Mouse (Mus musculus) fat pad, adult 2 months (tissue): ENCODE measurements around the gene Elf2.

Source experiments
- DNase-seq: peaks from one replicate; pipeline ENCODE4 v3.0.0-alpha.2; 2011; ENCODE audit warnings: low read depth, low spot score; ENCODE audit errors: extremely low read depth

The Elf2 gene

DNA sequence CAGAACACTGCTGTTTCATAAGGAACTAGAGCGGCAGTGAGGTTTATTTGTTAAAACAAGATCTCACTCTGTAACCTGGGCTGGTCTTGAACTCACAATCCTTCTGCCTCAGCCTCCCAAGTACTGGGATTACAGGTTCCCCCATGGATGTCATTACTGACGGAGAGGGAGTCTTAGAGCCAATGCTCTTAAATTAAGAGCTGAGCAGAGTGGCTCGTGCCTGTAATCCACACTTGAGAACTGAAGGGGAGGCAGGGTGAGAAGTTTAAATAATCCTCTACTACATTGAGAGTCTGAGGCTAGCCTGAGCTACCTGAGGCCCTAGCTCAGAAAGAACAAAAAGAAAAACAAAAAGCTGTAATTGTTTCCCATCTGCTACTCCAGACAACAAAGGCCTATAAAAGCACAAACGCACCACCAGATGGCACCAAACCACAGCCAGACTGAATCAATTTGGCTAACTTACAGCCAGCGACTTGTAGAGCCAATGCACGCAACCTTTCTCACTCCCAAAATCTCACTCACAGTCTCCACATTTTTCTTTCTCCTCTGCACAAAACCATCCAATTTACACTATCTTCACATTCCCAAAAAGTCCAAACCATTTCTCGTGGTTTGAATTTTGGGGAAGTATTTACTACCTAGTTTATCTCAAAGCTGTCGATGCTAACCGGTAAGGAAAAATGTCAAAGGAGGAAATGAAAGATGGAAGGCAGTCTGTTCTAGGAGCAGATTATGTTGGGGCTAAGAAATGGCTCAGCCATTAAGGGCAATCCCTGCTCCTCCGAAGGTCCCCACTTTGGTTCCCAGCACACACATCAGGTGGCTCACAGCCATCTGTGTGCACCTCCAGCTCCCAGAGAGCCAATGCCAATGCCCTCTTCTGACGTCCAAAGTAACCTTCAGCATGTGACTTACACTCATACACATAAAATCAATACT lies 51.3 kb downstream of the Elf2 start:
- DNase-seq, result no peak

DNA sequence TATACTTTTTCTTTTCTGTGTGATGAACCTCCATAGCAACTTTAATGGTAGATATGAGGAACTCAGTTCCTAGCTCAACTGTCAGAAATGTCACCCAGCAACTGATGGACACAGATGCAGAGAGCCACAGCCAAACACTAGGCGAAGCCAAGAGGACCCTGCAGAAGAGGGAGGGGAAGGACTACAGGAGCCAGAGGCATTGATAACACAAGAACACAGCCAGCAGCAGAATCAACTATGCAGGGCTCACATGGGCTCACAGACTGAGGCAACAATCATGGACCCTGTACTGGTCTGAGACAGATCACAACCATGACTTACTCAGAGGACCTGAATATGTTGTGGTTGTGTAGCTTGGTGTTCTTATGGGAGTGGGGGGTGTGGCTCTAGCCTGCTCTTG lies 56.1 kb downstream of the Elf2 start:
- no peak for DNase-seq

DNA sequence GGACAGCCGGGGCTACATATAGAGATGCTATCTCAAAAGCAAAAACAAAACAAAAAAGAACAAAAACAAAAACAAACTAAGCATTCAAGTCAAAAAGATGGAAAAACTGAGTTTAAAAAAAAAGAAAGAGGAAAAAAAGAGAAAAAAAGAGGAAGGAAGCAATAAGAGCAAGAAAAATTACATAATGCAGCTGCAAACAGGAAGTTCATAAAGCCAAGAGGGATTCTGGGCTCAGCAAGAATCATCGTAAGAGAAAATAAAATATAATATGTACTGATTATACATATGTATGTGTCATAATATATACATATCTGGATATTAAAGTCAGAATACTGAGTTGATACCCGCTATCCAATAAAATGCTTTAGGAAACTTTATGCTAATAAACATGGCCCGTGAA lies 58.7 kb downstream of the Elf2 start:
- DNase-seq, result no peak

DNA sequence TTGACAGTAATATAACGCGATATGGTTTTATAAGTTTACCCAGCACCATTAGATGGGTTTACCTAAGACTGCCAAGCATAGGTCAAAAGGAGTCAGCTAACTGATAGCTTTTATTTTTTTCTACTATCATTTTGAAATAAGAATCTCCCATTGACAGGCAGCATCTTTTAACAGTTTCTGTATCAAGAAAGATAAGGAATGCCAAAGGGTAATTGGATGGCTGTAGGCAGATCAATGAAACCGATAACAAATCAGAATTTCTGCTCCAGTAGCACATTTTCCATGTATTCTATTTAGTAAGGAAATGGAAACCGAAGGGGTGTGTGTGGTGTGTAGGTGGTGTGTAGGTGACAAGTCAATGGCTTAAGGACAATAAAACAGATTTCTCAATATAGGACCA lies 62.0 kb downstream of the Elf2 start:
- no peak for DNase-seq

DNA sequence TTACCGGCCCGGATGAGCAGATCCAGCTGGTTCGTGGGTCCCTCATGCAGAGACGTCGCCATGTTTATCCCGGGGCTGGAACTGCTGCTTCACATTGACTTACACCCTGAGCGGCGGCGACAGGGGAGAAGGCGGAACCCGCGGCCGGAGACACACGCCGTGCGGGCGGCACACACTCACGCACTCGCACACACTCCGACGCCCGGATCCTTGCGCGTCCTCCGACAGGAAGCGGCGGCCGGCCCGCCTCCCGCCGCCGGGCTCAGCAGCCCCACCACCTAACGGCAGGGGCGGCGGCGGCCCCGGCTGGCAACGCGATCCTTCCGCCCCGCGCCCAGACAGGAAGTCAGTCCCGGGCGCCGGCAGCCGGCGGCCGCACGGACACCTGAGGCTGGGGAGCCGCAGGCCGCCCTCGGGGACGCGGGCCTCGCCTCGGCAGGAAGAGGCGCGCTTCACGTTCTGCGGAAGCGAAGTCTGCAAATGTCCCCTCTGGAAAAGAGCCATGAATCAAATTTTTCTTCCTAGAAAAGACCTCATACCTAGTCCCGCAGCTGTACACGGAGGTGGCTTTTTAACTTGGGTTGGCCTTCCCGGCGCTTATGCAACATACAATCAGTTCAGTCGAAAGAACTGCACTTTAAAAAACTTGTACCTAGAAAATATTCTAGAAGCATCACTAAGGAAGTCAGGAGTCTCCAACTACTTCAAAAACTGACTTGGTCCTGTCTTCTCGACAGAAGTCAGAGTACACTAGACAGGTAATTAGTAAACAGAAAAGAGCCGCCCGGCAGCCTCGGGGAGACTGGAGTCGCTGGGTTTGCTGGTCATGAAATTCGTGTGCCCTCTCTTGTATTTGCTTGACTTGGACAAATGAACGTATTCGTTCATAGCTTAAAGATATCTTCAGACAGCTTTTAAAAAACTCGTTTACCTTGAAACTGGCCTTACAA lies 63.0 kb downstream of the Elf2 start:
- no peak for DNase-seq

DNA sequence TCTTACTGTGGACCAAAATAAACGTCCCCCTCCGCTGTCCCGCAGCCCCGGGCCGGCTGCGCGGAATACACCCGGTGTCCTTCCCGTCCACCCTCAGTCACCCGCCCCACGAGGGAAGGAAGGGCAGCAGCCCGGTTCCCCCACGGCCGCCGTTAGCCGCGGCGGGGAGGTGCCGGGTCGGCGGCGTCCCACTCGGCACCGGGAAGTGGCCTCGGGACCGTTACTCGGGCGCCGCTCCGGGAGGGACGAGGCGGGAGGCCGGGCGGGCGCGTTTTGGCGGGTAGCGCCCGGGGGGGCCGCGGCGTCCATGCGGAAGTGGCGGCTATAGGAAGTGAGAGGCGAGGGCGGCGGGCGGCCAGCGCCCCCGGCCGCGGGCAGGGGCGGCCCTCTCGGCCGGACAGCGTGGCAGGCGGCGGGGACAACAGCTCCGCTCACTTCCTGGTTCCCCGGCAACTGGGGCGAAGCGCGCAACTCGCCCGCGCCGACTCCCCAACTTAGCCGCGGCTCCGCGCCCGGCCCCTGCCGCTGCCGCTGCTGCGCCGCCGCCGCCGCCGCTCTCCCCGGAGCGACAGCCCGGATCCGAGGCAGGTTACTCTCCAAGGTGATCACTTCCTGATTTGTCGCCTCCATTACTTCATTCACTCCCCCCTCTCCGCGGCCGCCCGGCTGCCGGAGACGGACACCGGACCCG lies 63.9 kb downstream of the Elf2 start:
- no peak for DNase-seq

DNA sequence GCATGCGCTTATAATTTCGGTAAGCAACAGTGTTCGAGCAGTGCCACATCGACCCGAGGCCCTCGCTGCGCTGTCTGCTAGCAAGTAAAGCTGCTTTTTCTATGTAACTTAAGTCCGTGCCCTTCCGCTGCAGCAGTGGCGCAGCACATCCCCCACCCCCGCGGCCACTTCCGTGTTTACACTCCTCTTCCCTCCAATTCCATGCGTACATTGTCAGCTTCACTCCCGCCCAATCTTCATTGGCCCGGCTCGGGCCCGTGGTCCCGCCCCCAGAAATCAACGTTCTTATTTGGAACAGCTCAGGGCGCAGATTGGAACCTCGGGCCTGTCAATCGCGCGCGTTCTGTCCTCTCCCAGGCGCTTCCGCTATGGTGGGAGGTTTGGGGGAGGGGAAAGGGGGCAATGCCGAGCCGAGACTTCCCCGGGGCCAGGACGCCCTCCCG lies 64.5 kb downstream of the Elf2 start:
- DNase-seq, result peak; percentile 78

DNA sequence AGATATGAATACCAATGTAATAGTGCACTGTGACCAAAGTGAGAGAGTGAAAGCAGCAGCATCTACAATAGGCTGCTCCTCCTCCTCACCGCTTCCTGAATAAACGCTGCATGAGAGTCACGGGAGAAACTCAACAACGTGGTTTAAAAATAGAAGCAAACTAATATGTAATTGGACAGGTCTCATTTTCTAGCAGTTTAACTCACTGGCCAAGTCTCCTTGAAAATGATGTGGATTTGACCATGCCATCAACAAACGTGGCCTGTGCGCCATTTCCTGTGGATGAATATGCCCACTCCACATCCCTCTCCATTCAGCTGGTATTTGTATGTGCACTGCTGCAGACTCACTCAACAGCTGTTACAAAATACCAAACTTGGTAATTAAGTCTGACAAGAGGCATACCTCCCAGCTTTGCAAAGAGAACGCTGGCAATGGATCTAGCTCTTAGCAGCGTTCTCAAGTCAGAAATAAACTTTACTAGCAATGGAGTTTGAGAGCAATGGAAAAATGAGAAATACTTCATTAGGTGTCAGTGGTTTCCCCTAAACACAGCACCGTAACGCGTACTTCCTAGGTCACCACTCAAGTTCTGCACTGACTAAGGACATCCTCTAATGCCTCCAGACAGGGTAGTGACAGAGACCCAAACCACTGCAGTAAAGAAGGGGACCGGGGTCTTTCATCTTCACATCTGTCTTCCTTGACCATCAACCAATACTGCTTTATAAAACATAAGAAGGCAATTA lies 70.2 kb downstream of the Elf2 start:
- DNase-seq, result no peak

DNA sequence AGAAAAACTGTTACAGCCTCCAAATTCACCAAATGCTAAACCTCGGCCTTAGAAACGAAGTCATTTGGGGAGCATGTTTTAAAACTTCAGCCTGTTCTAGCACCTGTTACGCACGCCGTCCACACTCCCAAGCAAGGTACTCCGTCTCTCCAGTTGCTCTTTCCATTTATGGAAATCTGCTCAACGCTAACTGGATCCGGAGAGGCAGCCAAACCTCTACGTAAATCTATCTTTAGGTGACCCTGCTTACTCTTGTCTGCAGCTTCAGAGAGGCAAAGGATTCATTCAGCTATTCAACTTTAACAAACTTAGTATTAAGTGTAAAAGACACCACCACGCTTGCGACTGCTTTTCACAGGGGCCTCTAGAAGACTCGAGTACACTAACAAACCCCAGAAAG lies 72.0 kb downstream of the Elf2 start:
- no peak for DNase-seq

DNA sequence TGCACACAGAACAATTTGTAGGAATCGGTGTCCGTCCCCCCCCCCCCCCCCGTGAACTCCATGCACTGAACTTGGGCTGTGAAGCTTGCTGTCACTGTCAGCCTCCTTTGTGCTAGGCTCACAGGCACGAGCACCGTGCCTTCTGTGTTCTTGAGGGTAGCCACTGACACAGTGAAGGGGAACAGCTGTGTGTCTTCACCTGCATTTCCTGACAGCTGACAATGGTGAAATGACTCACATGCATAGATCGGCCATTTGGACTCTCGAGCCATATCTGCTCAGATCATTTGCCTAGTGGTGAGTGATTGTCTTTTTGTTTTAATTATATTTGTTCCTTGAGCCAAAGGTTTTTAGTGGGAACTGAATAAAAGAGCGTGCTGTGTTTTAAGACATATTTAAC lies 77.5 kb downstream of the Elf2 start:
- no peak for DNase-seq

DNA sequence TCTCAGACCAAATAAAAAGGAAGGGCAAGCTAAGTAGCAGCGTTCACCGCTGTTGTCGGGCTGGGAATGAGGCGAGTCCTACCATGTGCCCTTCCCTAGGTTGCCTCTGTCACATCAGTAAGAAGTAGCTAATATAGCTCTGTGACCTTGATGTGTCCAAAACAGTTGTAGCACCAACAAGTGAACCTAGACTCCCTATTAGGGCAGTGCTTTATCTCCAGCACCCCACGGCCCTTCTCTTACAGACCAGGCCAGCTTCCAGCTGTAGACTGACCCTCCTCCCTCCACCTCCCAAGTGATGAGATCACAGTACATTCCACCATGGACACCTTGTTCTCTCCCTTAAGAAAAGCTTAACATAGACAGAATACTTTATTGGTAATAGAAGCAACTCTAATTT lies 82.4 kb downstream of the Elf2 start:
- DNase-seq, result no peak

DNA sequence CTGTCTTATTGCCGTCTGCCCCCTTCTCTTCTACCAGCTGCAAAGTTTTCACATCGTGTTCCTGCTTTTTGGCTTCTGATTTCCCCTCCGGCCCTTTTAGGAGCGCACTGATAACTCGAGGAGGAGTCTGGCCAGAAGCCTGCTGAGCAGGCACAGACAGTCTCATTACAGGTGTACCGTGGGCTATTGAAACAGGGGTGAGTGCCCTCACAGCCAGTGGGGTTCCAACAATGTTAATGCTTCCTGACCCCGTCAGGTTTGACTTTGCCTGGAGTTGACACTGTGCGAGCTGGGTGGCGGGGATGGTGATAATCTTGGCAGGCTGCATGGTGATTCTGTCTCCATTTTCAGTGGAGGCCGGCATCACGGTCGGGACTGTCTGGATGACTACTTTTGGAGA lies 84.0 kb downstream of the Elf2 start:
- no peak for DNase-seq

DNA sequence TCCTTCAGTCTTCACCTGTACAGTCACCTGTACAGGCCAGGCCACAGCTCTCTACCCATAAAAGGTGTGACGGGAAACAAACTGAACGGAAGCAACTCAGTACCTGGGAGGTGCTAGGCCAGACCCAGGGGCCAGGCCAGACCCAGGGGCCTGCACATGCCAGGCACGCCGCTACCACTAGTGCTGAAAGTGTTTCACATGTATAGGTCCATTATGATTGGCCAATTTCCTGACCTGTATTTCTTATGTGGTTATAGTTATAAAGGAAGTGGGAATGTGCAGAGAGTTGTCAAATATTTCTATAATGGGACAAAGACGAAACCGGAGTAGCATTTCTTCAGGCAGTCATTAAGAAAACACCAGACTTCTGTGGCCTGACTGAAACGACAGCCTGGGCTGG lies 85.7 kb downstream of the Elf2 start:
- no peak for DNase-seq

DNA sequence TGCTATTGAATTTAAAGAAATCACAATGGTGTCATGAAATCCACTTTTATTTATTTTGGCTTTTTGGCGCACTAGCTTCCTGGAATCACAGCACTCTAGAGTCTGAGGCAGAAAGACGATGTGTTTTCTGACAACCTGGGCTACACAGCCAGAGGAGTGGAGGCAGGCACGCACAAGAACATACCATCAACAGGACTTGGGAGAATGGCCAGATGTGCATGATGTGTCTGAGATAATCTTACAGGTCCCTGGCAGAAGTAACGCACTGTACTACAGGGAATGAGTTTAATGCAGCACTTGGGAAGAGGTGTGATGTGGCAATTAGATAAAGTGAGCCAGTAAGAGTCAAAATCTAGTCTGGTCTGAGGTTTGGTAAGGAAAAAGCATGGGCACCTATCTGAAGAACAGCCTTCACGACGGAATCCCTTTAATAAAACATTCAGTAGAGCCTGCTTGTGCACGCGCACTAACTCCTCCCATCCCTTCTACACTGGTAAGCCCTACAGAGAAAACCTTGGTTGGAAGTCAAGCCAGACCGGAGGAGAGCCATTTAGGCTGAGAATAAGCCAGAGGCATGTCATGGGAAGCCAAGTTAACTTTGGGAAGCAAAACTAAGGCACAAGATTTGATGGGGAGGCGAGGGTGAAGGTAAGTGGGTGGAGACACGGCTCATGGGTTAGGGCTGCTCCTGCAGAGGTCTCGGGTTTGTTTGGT lies 87.6 kb downstream of the Elf2 start:
- DNase-seq, result no peak

DNA sequence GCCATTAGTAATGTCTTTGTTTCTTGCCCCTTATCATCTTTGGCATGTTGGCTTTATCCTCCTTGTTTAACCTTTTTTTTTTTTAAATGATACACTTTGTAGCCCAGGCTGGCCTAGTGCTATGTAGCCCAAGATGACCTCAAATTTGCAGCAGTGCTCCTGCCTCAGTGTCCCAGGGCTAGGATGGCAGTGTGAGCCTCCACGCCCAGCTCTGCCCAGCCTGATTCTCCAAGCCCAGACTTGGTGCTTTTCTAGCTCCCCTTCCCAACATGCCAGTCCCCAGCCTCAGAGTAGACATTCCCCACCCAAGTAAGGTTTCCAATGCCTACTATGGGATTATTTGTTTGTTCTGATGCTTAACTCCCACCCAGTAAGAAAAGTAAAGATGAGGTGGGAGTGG lies 88.2 kb downstream of the Elf2 start:
- no peak for DNase-seq

DNA sequence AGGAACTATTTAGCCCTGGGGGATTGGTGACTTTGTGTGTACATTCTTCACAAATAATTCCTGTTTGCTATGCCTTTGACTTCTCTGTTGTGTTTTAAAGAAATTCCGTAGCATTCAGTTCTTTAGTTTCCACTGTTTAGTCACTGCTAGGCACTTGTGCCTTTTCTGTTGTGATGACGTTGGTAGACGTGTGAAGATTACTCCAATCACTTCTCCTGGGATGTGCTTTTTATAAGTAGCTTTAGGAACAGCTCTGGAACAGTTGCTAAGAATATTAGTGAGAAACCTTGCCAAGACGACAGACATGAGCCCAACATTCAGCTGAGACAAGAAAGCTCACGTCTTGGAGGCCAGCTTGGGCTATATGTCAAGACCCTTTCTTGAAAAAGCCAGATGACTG lies 89.4 kb downstream of the Elf2 start:
- no peak for DNase-seq

DNA sequence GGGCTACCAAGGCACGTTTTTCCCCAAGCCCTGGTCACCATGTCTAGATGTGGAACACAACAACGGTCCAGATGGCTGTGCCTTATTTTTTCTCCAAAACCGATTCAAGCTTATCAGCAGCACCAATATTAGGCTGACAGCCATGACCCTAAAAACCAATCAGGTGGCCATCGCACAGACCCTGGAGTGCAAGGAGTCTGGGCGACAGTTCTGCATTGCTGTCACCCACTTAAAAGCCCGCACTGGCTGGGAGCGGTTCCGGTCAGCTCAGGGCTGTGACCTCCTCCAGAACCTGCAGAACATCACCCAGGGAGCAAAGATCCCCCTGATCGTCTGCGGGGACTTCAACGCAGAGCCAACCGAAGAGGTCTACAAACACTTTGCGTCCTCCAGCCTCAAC lies 90.6 kb downstream of the Elf2 start:
- no peak for DNase-seq

DNA sequence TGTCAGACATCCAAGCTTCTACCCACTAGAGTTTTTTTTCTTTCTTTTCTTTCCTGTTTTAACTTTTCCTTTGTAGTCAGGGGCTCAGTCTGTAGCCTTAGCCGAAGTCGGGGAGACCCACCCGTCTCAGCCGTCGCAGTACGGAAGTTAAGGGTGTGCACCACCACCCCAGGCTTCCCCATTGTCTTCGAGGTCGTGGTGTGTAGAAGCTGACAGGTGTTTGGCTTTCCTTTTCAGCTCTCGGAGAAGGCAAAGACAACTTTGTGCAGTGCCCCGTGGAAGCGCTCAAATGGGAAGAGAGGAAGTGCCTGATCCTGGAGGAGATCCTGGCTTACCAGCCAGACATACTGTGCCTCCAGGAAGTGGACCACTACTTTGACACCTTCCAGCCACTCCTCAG lies 91.0 kb downstream of the Elf2 start:
- DNase-seq, result no peak

DNA sequence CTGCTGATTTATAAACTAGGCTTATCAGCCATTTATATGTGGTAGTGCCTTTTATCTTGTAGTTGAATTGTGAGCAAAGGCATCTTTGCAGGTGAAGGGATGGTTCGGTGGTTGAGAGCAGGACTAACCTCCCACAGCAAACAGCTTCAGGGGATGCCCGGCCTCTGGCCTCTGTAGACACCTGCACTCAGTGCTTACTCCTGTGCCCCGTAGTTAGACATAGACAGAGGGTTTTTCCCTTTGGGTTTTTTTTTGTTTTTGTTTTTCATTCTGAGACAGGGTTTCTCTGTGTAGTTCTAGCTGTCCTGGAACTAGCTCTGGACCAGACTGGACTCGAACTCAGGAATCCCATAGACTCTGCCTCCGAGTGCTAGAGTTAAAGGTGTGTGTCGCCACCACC lies 91.9 kb downstream of the Elf2 start:
- DNase-seq, result no peak

DNA sequence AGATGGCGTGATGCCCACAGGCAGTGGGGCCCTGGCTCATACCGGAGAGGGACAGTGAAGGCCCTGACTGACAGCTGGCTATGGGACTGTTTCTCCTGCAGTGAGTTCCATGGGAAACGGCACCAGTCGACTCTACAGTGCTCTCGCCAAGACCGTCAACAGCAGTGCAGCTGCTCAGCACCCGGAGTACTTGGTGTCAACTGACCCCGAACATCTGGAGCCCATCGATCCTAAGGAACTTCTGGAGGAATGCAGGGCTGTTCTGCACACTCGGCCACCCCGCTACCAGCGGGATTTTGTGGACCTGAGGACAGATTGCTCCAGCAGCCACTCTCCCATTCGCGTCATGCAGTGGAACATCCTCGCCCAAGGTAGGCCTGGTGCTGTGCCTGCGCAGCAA lies 92.8 kb downstream of the Elf2 start:
- no peak for DNase-seq
